Mouse (Mus musculus) monocyte, adult 2 months (primary cell): ENCODE measurements around the gene Edem2.
A peak's percentile ranks its signal among the peaks of the same experiment; 100 is the strongest.

Source experiments
- DNase-seq, 2 experiments: peaks; one replicate each; pipeline ENCODE4 v3.0.0; 2022; ENCODE audit warnings: low spot score in 2 of 2, low read depth in 1 of 2

Edem2 gene

GRCm38 (mm10) chr2:155691336-155691722 lies 37.9 kb downstream of the Edem2 start:
- no peak for DNase-seq

GRCm38 (mm10) chr2:155689211-155689610 lies 40.1 kb downstream of the Edem2 start:
- DNase-seq, result no peak

- no peak for DNase-seq
Observed at GRCm38 (mm10) chr2:155687746-155688145, 41.5 kb downstream of the Edem2 start.

GRCm38 (mm10) chr2:155686572-155686971 lies 42.7 kb downstream of the Edem2 start:
- no peak for DNase-seq

DNA sequence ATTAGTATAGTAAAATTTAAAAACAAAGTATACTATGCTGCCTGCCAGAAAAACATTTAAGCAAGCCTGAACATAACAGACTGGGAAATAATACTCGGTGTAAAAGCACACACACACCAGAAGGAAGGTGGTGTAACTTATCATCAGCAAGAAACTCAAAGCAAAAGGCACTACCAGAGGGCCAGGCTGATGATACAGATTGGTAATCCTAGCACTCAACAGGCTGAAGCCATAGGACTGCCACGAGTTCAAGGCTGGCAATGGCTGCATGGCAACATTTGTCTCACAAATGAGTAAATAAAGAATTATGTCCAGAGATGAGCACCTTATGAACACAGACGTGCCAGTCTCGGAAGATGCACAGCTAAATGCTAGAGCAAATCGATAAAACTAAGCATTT lies 45.5 kb downstream of the Edem2 start:
- no peak for DNase-seq

GRCm38 (mm10) chr2:155683137-155683536 lies 46.1 kb downstream of the Edem2 start:
- no peak for DNase-seq

- DNase-seq, result no peak
Observed at GRCm38 (mm10) chr2:155681874-155682273, 47.4 kb downstream of the Edem2 start.

GRCm38 (mm10) chr2:155681194-155681593 lies 48.1 kb downstream of the Edem2 start:
- DNase-seq, result no peak

DNA sequence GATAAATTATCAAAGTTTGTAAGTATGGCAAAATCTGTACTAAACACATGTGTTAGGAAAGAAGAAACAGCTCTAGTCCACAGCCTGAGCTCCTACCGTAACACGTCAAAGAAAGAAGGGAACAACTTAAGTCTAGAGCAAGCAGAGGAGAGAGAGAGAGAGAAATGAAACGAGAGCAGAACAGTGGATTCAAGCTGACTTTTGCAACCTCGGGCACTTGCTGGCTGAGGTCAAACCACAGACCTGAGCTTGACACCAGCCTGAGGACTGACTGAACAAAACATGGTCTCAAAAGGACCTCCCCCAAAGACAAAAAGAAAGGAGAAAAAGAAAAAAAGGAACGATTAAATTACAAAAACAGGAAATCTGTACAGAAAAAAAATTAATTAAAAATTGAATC lies 48.7 kb downstream of the Edem2 start:
- DNase-seq, result no peak

DNA sequence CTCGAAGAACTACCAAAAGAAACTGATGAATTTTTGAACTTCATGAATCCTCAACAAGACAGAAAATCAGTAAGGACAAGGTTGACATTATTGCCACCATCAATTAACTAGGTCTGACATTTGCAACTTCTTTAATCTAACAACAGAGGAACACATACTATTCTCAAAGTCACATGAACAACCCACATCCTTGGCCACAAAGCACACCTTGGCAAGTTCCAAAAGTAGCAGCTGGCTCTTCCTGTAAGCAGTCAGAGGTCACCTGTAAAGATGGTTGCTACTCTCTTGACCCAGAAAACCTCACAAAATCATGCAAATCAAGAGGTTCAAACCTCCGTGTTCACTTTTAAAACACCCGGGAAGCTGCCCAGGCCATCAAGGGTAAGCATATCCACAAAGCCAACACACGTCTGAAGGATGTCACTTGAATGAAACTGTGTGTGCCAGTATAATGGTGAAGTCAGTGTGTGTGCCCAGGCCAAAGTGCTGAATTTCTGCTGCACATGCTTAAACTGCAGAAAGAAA lies 49.6 kb downstream of the Edem2 start:
- DNase-seq, result no peak

GRCm38 (mm10) chr2:155675118-155675517 lies 54.2 kb downstream of the Edem2 start:
- no peak for DNase-seq

DNA sequence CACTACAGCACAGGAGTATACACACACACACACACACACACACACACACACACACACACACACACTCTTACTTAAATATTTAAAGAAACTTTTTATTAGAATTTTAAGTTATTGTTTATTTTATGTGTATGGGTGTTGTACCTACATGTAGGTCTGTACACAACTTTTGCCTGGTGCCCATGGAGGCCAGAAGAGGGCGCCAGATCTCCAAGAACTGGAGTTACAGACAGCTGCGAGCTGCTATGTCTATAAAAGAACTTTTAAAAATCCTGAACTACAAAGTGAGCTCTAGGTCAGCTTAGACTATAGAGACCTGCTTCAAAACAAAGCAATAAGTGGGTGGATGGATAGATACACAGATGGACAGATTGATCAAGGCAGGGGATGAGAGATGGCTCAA lies 55.7 kb downstream of the Edem2 start:
- peak in 1 of 2 experiments; percentile 34 for DNase-seq

DNA sequence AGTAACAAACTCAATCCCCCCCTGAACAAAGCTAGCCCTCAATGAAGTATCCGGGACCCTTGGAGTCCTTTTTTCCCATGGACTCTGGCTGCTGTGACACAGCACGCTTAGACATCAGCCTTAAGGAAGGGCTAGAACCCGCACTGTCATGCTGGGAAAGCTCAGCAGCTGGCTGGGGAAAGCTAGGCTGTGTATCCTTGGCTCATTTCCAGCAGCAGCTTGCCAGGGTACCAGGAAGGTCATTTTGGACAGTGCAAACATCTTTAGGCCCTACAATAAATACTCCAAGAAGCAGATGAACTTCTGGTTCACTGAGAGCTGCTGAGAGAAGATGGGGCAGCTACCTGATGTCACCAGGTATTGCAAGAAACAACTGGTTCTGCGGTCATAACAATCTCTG lies 58.0 kb downstream of the Edem2 start:
- no peak for DNase-seq

- no peak for DNase-seq
Observed at GRCm38 (mm10) chr2:155668461-155668860, 60.8 kb downstream of the Edem2 start.

GRCm38 (mm10) chr2:155667881-155668280 lies 61.4 kb downstream of the Edem2 start:
- no peak for DNase-seq

DNA sequence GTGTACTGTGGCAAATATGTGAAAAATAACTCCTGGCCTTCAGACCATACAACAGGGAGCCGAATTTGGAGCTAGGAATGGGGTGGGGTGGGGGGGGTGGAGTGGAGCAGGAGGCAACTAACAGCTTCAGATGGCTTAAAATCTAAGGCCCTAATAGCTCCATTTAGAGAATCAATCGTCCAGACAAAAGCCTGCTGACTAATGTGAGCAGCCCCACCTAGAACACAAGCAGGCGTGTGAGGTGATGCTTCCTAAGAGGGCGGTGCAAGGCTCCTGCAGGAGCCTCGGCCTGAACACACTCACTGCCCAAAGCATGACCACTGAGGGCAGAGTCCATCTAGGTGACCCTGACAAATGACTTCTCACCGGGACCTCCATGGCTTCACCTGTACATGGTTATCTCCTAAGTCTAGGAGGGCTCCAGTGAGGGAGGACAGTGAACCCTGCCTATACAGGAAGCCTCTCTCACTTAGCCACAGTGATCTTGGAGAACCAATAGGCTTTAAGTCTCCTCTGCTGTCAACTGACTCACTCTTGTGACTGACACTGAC lies 65.3 kb downstream of the Edem2 start:
- DNase-seq, result no peak

DNA sequence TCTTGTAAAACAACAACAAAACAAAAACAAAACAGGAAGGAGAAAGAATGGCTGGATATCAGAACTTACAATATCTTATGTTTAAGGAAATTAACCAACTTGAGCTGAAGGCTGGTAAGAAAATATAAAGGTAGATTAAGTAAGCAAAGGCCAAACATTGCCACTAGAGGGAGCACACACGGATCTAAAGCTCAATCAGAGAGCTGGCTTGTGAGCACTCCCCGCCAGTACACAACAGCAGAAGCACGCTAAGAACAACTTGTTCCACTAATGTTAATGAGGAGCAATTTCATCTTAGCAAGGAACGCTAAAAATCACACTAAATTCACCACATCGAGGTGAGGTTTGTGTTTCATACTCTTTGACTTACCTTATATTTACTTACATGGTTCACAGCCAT lies 66.2 kb downstream of the Edem2 start:
- no peak for DNase-seq

DNA sequence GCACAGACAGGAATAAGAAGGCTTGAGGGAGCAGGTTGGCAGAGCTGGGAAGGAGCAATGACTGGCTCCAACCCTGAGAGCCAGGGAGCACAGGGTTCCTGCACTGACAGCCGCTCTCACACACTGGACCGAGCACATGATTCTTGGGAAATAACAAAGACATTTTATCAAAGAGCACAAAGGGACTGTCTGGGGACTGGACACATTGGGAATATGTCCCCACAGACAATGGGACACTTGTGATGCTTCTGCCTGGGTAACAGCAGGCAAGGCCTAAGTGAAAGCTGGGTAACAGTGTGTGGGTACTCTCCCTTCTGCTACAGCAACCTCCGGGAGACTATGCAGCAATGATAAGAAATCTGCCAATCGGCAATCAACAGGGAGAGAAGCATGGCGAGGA lies 66.9 kb downstream of the Edem2 start:
- DNase-seq, result no peak

DNA sequence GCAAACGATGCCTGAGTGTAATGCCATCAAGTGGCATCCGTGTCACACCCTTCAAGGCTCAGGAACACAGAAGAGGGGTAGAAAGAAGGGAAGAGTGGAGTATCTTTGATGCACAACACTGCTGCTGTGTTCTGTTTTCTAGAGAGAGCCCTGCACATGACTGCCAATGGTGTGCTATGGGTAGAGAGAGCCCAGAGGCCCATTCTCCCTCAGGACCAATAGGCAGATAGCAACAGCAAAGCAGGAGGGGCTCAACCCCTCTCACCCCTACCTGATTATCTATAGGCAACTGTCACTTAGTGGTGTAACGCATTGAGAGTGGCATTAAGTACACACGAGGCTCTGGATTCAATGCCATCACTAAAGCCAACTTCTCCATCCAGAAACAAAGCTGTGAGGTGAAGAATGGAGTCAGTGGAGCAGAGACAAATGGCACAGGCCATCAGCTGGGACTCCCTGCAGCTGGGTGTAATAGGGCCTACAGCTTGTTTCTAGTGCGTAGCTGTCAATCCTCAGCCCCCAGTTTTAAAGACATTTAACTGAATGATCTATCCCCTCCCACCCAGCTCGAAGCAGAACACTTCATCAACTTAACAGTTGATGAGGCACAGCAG lies 73.4 kb downstream of the Edem2 start:
- DNase-seq, result no peak

- no peak for DNase-seq
Observed at GRCm38 (mm10) chr2:155652618-155653017, 76.7 kb downstream of the Edem2 start.
